ENCODE assay signal across 17 mouse cellular contexts in genomic region chr7:132026671-132027070, GRCm38 (mm10).
"Had no signal": no experiment of that assay in that cellular context is flagged by ENCODE, and none has a peak within 500 bp of the region (broad histone marks: within the 10 kb centered on the region; RNA-seq: fewer than 3 reads in every experiment).

No protein-coding gene starts in this region.

- DNase-seq: gastrocnemius, adult 2 months; gastrocnemius, postnatal 10 days; gastrocnemius, postnatal 25 days; heart, adult 18-20 months; heart, postnatal 10 days; heart, postnatal 4 days; kidney, adult 18-20 months; kidney, adult 8-10 months; kidney, postnatal 10 days; kidney, postnatal 25 days; kidney, postnatal 4 days; liver; liver, embryonic 13.5 days had no signal

- ATAC-seq: hindbrain, embryonic 16.5 days; inflammation-experienced regulatory T-cells, adult 6 months; intestine, embryonic 15.5 days; intestine, postnatal 0 days had no signal
